Mouse (Mus musculus): ENCODE measurements around the gene Vmn1r118.
"Not testable (repeated sequence)": the region's sequence is repeated elsewhere in the genome, so short reads cannot be mapped to it uniquely, and the experiment has no call there.

Vmn1r118 gene

GRCm38 (mm10) chr7:20912247-20912646, at the start of gene Vmn1r118:
TSS of gene Vmn1r118 (minus strand) at chr7:20912347.
- not testable (repeated sequence) for DNase-seq

- DNase-seq: not testable (repeated sequence)
These were observed 28.1 kb downstream of the Vmn1r118 start, which contains the start of gene Vmn1r117 for GRCm38 (mm10) chr7:20884021-20884420. TSS of gene Vmn1r117 (minus strand) at chr7:20884121.

- not testable (repeated sequence) for DNase-seq
These were observed 40.2 kb downstream of the Vmn1r118 start, which contains the start of gene Vmn1r116 for GRCm38 (mm10) chr7:20871956-20872355. TSS of gene Vmn1r116 (plus strand) at chr7:20872256.

All from thymus, postnatal 14 days (tissue).